Mouse (Mus musculus) stomach, postnatal 0 days (tissue): Measurements from ENCODE around the gene Col23a1. TPM values are rescaled to one million over a fixed set of nuclear protein-coding genes. Genes with fewer than 3 reads are reported as not detected.
A peak's percentile ranks its signal among the peaks of the same experiment; 100 is the strongest.

Experiments
- ATAC-seq: fragments of 200-750 bp; cut with Nextera tagmentation; 2 replicates; pipeline ENCODE4 v1.8.0; 2017; ENCODE audit not compliant: low FRiP score, low TSS enrichment
- DNase-seq: peaks from one replicate; pipeline ENCODE4 v3.0.0-alpha.2; 2016; ENCODE audit warnings: low spot score
- H3K27ac ChIP-seq: fragments of 300-500 bp; sonication (generic); replicated peaks from 2 replicates; pipeline ENCODE4 v1.5.1; 2014; ENCODE audit warnings: mild to moderate bottlenecking, control low read depth
- H3K27me3 ChIP-seq: fragments of 300-500 bp; sonication (generic); 2 replicates; pipeline ENCODE4 v1.6.1; 2014; ENCODE audit warnings: low read length; ENCODE audit not compliant: control insufficient read depth, insufficient read depth
- H3K36me3 ChIP-seq: fragments of 300-500 bp; sonication (generic); 2 replicates; pipeline ENCODE4 v1.6.1; 2014; ENCODE audit warnings: low read length, mixed read lengths; ENCODE audit not compliant: control insufficient read depth, insufficient read depth
- H3K4me1 ChIP-seq: fragments of 300-500 bp; sonication (generic); replicated peaks from 2 replicates; pipeline ENCODE4 v1.6.1; 2014; ENCODE audit warnings: antibody characterized with exemption; ENCODE audit not compliant: control insufficient read depth, insufficient read depth
- H3K4me2 ChIP-seq: fragments of 300-500 bp; sonication (generic); replicated peaks from 2 replicates; pipeline ENCODE4 v1.6.1; 2014; ENCODE audit warnings: low read depth, mild to moderate bottlenecking, control low read depth, moderate library complexity
- H3K4me3 ChIP-seq: fragments of 300-500 bp; sonication (generic); 2 replicates; pipeline ENCODE4 v1.5.1; 2014; ENCODE audit warnings: low read depth, low read length, control low read depth
- H3K9ac ChIP-seq: fragments of 300-500 bp; sonication (generic); 2 replicates; pipeline ENCODE4 v1.6.1; 2014; ENCODE audit warnings: mild to moderate bottlenecking, low read length, control low read depth, mixed read lengths
- H3K9me3 ChIP-seq: fragments of 300-500 bp; sonication (generic); 2 replicates; pipeline ENCODE4 v1.6.1; 2016; ENCODE audit warnings: low read length; ENCODE audit not compliant: control insufficient read depth
- CTCF ChIP-seq: IDR thresholded peaks from 2 replicates; pipeline ENCODE4 v1.5.1; 2016; ENCODE audit warnings: antibody characterized with exemption, low read depth, mild to moderate bottlenecking, moderate library complexity
- EP300 ChIP-seq: optimal IDR thresholded peaks from 2 replicates; pipeline ENCODE3; 2016; ENCODE audit warnings: antibody characterized with exemption
- WGBS: fragments of 180-500 bp; shearing (Covaris S2); extraction: QIAGEN DNeasy Blood & Tissue Kit; methylation state at CpG from one replicate; pipeline ENCODE4 v1.1.7; 2014; 5-methylcytosine and 5-hydroxymethylcytosine counted together
- polyA plus RNA-seq: library from polyadenylated mRNA; unstranded; fragments of >200 nt; fragmentation: Nextera tagmentation; extraction: Ambion mirVana; gene quantifications from 2 replicates; pipeline ENCODE4 v1.2.1, GENCODE M21; 2015

Col23a1 gene
- polyA plus RNA-seq, 1 experiment from 2014 or later = 2.5 TPM

GRCm38 (mm10) chr11:51446711-51447425, 157.1 kb downstream of the Col23a1 start:
- ATAC-seq (peak; percentile 47; the same call in 1 of the 2 replicates), DNase-seq (no peak)
- H3K4me1 ChIP-seq = 0 out of 2 replicates have a peak, but pooled peaks cover 2% of the 10 kb centered on the region
- no peaks in the 10 kb centered on the region for H3K27me3 ChIP-seq
- no peak overlapping the region for H3K4me2 ChIP-seq
- no peak overlapping the region for H3K4me3 ChIP-seq
- TF ChIP-seq CTCF = peak; percentile 75
- no peak for TF ChIP-seq EP300
- no peaks in the 10 kb centered on the region for H3K9me3 ChIP-seq
- no peak overlapping the region for H3K9ac ChIP-seq
- no peaks in the 10 kb centered on the region for H3K36me3 ChIP-seq
- WGBS = 39% methylated on average over 6 of the region's 6 CpGs
- H3K27ac ChIP-seq = no peak overlapping the region

- Histone ChIP-seq H3K4me2 (no peak overlapping the region), H3K9ac (no peak overlapping the region), H3K4me3 (no peak overlapping the region), H3K4me1 (0 out of 2 replicates have a peak, but pooled peaks cover 2% of the 10 kb centered on the region), H3K27me3 (no peaks in the 10 kb centered on the region), H3K9me3 (no peaks in the 10 kb centered on the region), H3K36me3 (no peaks in the 10 kb centered on the region), H3K27ac (no peak overlapping the region)
- DNase-seq = no peak
- ATAC-seq = no peak
- WGBS = 71% methylated on average over 4 of the region's 4 CpGs
- TF ChIP-seq CTCF = no peak
- no peak for TF ChIP-seq EP300
These were observed 158.5 kb downstream of the Col23a1 start for GRCm38 (mm10) chr11:51448256-51448655.

DNA sequence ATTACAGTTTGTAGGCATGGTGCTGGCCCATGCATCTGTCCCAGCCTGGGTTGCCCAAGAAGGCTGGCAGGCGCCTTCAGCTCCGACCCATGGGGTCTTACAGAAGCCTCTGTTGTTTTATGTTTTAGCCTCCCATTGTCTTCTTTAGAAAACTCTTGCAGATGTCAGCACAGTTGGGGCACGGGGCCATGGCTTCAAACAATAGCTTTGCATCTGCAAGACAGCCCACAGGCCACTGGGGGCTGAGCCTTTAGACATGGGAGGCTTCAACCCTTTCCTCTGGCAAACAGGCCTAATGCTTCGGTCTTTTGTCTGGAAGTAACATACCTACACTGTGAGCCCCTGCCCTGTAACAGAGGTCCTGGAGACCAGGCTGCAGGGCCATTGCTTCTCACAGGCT, 159.0 kb downstream of the Col23a1 start:
- TF ChIP-seq EP300 (no peak), CTCF (no peak)
- no peak overlapping the region for H3K4me3 ChIP-seq
- no peak for DNase-seq
- H3K27ac ChIP-seq = no peak overlapping the region
- no peaks in the 10 kb centered on the region for H3K27me3 ChIP-seq
- no peak for ATAC-seq
- 69% methylated on average over 4 of the region's 4 CpGs for WGBS
- no peaks in the 10 kb centered on the region for H3K36me3 ChIP-seq
- H3K4me1 ChIP-seq = 0 out of 2 replicates have a peak, but pooled peaks cover 2% of the 10 kb centered on the region
- H3K9me3 ChIP-seq = no peaks in the 10 kb centered on the region
- H3K9ac ChIP-seq = no peak overlapping the region
- H3K4me2 ChIP-seq = no peak overlapping the region

- ATAC-seq = no peak
- Histone ChIP-seq H3K4me2 (no peak overlapping the region), H3K4me3 (no peak overlapping the region), H3K9ac (no peak overlapping the region), H3K36me3 (no peaks in the 10 kb centered on the region), H3K27ac (no peak overlapping the region), H3K9me3 (no peaks in the 10 kb centered on the region), H3K27me3 (no peaks in the 10 kb centered on the region), H3K4me1 (0 out of 2 replicates have a peak, but pooled peaks cover 2% of the 10 kb centered on the region)
- 79% methylated on average over 7 of the region's 7 CpGs for WGBS
- no peak for DNase-seq
- TF ChIP-seq EP300 (no peak), CTCF (no peak)
These were observed 160.2 kb downstream of the Col23a1 start for GRCm38 (mm10) chr11:51449881-51450280.

DNA sequence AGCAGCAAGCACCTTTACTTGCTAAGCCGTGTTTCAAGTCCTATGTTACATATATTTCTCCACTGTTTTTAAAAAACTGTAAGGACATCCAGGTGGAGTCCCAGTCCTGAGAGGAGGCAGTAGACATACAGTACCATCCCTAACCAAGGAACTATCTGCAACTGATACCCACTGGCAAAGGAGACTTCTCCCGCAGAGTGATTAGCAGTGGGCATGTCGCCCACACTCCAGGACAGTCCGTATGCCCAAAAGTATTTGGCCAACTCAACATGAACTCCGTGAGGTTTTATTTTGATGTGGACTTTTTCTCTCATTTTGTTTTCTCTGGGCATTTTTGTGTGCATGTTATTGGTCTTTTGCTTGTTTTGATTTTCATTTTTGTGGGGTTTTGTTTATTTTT, 161.6 kb downstream of the Col23a1 start:
- no peaks in the 10 kb centered on the region for H3K36me3 ChIP-seq
- H3K27me3 ChIP-seq = no peaks in the 10 kb centered on the region
- DNase-seq = no peak
- no peaks in the 10 kb centered on the region for H3K9me3 ChIP-seq
- H3K27ac ChIP-seq = no peak overlapping the region
- H3K4me2 ChIP-seq = no peak overlapping the region
- no peak overlapping the region for H3K4me3 ChIP-seq
- TF ChIP-seq CTCF (no peak), EP300 (no peak)
- WGBS = 84% methylated on average over 5 of the region's 5 CpGs
- ATAC-seq = no peak
- 0 out of 2 replicates have a peak, but pooled peaks cover 2% of the 10 kb centered on the region for H3K4me1 ChIP-seq
- H3K9ac ChIP-seq = no peak overlapping the region

DNA sequence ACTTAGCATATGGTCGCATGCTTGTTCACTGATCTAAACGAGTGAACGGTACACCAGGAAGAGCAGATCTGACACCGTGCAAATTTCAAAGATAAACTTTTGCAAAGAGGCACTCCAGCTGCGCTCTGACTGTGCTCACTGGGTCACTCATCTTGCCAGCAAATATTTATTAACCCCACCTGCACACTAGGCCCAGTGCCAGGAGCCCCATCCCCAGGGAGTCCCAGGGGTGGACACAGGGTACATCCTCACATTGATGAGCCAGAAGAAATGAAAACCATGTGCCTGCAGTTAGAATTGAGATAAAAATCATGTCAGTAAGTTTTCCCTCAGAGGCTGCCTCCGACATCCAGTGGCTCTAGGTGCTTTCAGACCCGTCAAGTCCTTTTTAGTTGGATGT, 162.2 kb downstream of the Col23a1 start:
- no peak overlapping the region for H3K27ac ChIP-seq
- 0 out of 2 replicates have a peak, but pooled peaks cover 2% of the 10 kb centered on the region for H3K4me1 ChIP-seq
- WGBS = 26% methylated on average over 7 of the region's 7 CpGs
- no peak overlapping the region for H3K9ac ChIP-seq
- H3K9me3 ChIP-seq = no peaks in the 10 kb centered on the region
- ATAC-seq (no peak), DNase-seq (no peak)
- TF ChIP-seq EP300 (no peak), CTCF (no peak)
- no peak overlapping the region for H3K4me3 ChIP-seq
- no peaks in the 10 kb centered on the region for H3K36me3 ChIP-seq
- no peaks in the 10 kb centered on the region for H3K27me3 ChIP-seq
- H3K4me2 ChIP-seq = no peak overlapping the region
